Mouse (Mus musculus) neural tube, embryonic 12.5 days (tissue): ENCODE results near the gene Csf2rb2. TPM values are rescaled to one million over a fixed set of nuclear protein-coding genes. Genes with fewer than 3 reads are reported as not detected.
"Not testable (repeated sequence)": the region's sequence is repeated elsewhere in the genome, so short reads cannot be mapped to it uniquely, and the experiment has no call there.

Source experiments
- ATAC-seq: fragments of 200-750 bp; cut with Nextera tagmentation; 2 replicates; pipeline ENCODE4 v1.8.0; 2017; ENCODE audit warnings: low read depth, mild to moderate bottlenecking, moderate TSS enrichment, moderate library complexity; ENCODE audit not compliant: low FRiP score
- H3K27ac ChIP-seq: fragments of 300-500 bp; sonication (generic); 2 replicates; pipeline ENCODE4 v1.5.1; 2016
- H3K27me3 ChIP-seq: fragments of 300-500 bp; sonication (generic); replicated peaks from 2 replicates; pipeline ENCODE4 v1.6.1; 2016; ENCODE audit warnings: mild to moderate bottlenecking
- H3K36me3 ChIP-seq: fragments of 300-500 bp; sonication (generic); 2 replicates; pipeline ENCODE4 v1.6.1; 2016; ENCODE audit warnings: mild to moderate bottlenecking
- H3K4me1 ChIP-seq: fragments of 300-500 bp; sonication (generic); 2 replicates; pipeline ENCODE4 v1.6.1; 2016
- H3K4me2 ChIP-seq: fragments of 300-500 bp; sonication (generic); replicated peaks from 2 replicates; pipeline ENCODE4 v1.6.1; 2016; ENCODE audit warnings: mild to moderate bottlenecking
- H3K4me3 ChIP-seq: fragments of 300-500 bp; sonication (generic); 2 replicates; pipeline ENCODE4 v1.5.1; 2016
- H3K9ac ChIP-seq: fragments of 300-500 bp; sonication (generic); 2 replicates; pipeline ENCODE4 v1.6.1; 2016; ENCODE audit warnings: mild to moderate bottlenecking
- H3K9me3 ChIP-seq: fragments of 300-500 bp; sonication (generic); 2 replicates; pipeline ENCODE4 v1.6.1; 2016; ENCODE audit warnings: mild to moderate bottlenecking
- WGBS: fragments of 180-500 bp; shearing (Covaris S2); methylation state at CpG from one replicate; pipeline ENCODE4 v1.1.7; 2016; 5-methylcytosine and 5-hydroxymethylcytosine counted together
- polyA plus RNA-seq: library from polyadenylated mRNA; unstranded; fragments of >200 nt; fragmentation: Nextera tagmentation; extraction: Ambion mirVana; gene quantifications from 2 replicates; pipeline ENCODE4 v1.2.1, GENCODE M21; 2016

Gene Csf2rb2
- polyA plus RNA-seq, 1 experiment from 2014 or later = 0.22 TPM

GRCm38 (mm10) chr15:78328520-78329097 is 23.1 kb upstream of the Csf2rb2 start:
- no peak overlapping the region for H3K4me3 ChIP-seq
- H3K9ac ChIP-seq = no peak overlapping the region
- no peak overlapping the region for H3K4me2 ChIP-seq
- H3K27me3 ChIP-seq = no peaks in the 10 kb centered on the region
- 76% methylated on average over 3 of the region's 3 CpGs for WGBS
- H3K36me3 ChIP-seq = no peaks in the 10 kb centered on the region
- ATAC-seq = no peak
- no peaks in the 10 kb centered on the region for H3K9me3 ChIP-seq
- no peaks in the 10 kb centered on the region for H3K4me1 ChIP-seq
- H3K27ac ChIP-seq = no peak overlapping the region

GRCm38 (mm10) chr15:78327753-78328341 is 22.3 kb upstream of the Csf2rb2 start:
- not testable (repeated sequence) for H3K4me2 ChIP-seq, H3K4me3 ChIP-seq, H3K36me3 ChIP-seq, H3K4me1 ChIP-seq, H3K9me3 ChIP-seq, ATAC-seq, H3K27me3 ChIP-seq, H3K9ac ChIP-seq, H3K27ac ChIP-seq
- WGBS = 82% methylated on average over 6 of the region's 6 CpGs

- no peak for ATAC-seq
Observed at GRCm38 (mm10) chr15:78326747-78327146, 21.2 kb upstream of the Csf2rb2 start.

DNA sequence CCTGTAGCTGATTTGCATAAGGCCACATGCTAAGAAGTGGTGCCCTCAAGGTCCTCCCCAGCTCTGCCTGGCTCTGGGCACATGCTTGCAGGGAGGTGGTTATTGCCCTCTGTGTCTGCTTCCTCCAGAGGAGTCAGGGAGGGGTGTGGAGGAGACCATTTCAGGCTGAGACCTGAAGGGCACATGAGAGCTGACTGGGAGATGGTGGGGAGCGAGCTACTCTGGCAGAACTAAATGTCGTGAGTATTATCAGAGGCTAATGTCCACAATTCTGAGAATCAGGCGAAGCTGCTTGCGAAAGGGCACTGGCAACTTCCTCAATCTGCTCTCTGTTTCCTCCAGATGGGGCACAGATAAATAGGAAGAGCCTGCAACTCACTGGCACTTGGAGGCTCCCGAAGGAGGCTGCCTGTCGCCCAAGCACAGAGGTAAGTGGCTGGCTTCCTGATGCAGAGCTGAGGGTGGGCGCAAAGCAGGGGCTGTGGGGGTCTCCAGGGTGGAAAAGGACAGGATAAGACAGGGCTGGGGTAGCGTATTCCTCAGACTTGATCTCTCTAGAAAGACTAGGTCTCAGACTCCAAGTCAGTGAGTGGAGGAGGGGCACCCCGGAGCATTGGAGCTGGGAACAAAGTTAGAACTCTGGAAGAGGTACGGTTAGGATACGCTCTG is 20.3 kb upstream of the Csf2rb2 start, which contains the start of gene Csf2rb:
Gene Csf2rb, plus strand, starts transcription at position 82 of the 669 bp plus-strand sequence.
- Histone ChIP-seq H3K4me2 (no peak within 1 kb of the TSS), H3K4me3 (no peak within 1 kb of the TSS), H3K4me1 (no peaks in the 10 kb centered on the region), H3K27ac (no peak within 1 kb of the TSS), H3K9me3 (no peaks in the 10 kb centered on the region), H3K36me3 (no peaks in the 10 kb centered on the region), H3K9ac (no peak within 1 kb of the TSS), H3K27me3 (no peaks in the 10 kb centered on the region)
- 83% methylated on average over 11 of the region's 11 CpGs for WGBS
- no peak for ATAC-seq

More at GRCm38 (mm10) chr15:78326747-78327146, 21.2 kb upstream of the Csf2rb2 start:
- Histone ChIP-seq H3K9ac (no peak overlapping the region), H3K4me1 (no peaks in the 10 kb centered on the region), H3K4me3 (no peak overlapping the region), H3K9me3 (no peaks in the 10 kb centered on the region), H3K27me3 (no peaks in the 10 kb centered on the region), H3K4me2 (no peak overlapping the region), H3K36me3 (no peaks in the 10 kb centered on the region), H3K27ac (no peak overlapping the region)
- WGBS = 93% methylated on average over 10 of the region's 10 CpGs

GRCm38 (mm10) chr15:78324294-78324693 is 18.8 kb upstream of the Csf2rb2 start:
- 95% methylated on average over 2 of the region's 2 CpGs for WGBS
- H3K9ac ChIP-seq = no peak overlapping the region
- no peaks in the 10 kb centered on the region for H3K36me3 ChIP-seq
- H3K27ac ChIP-seq = no peak overlapping the region
- ATAC-seq = no peak
- H3K4me3 ChIP-seq = no peak overlapping the region
- no peaks in the 10 kb centered on the region for H3K9me3 ChIP-seq
- H3K4me2 ChIP-seq = no peak overlapping the region
- H3K27me3 ChIP-seq = no peaks in the 10 kb centered on the region
- H3K4me1 ChIP-seq = no peaks in the 10 kb centered on the region

- Histone ChIP-seq H3K4me1 (no peaks in the 10 kb centered on the region), H3K4me2 (no peak overlapping the region), H3K9me3 (no peaks in the 10 kb centered on the region), H3K27ac (no peak overlapping the region), H3K27me3 (no peaks in the 10 kb centered on the region), H3K9ac (no peak overlapping the region), H3K4me3 (no peak overlapping the region), H3K36me3 (no peaks in the 10 kb centered on the region)
- no peak for ATAC-seq
- 74% methylated on average over 1 of the region's 1 CpGs for WGBS
Observed at GRCm38 (mm10) chr15:78323366-78323765, 17.8 kb upstream of the Csf2rb2 start.

GRCm38 (mm10) chr15:78320825-78321496 is 15.4 kb upstream of the Csf2rb2 start:
- H3K27ac ChIP-seq = no peak overlapping the region
- no peak overlapping the region for H3K4me2 ChIP-seq
- WGBS = 21% methylated on average over 5 of the region's 5 CpGs
- H3K36me3 ChIP-seq = no peaks in the 10 kb centered on the region
- no peak for ATAC-seq
- H3K27me3 ChIP-seq = no peaks in the 10 kb centered on the region
- no peaks in the 10 kb centered on the region for H3K4me1 ChIP-seq
- no peak overlapping the region for H3K9ac ChIP-seq
- no peak overlapping the region for H3K4me3 ChIP-seq
- no peaks in the 10 kb centered on the region for H3K9me3 ChIP-seq

DNA sequence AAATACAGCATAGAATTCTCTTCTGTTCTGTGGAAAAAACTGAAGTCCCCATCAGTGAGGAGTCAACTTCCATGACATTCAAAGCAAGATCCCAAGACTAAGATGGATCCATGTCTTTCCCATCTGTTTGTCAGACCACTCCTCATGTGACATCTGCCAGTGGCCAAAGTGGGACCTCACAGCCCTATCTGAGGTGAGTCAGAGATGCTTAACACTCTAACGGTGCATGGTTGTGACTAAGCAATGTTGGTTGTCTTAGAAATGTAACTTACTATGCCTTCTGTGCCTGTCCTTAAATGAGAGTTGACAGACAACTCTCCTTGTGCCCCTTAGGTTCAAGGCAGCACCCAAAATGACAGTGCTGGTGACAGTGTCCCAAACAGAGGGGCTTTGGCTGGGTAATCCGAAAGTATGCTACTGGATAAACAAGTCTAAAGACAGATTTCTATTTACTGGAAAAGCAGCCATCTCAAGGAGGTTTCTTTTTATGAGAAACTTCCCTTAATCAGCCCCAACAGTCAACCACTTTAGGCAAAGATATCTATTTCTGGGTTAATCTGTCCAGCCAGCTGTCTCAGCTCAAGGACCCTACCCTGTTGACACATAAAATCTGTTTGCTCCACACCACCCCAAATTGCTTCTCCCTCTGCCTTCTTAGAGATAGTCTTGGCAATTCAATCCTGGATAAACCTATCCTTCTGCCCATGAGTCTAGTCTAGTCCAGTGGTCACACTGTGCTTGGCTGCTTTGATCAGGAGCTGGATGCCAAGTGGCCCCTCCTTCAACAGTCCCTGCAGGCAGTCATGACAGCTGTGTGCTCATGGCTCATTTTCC is 13.0 kb upstream of the Csf2rb2 start:
- H3K9ac ChIP-seq, H3K36me3 ChIP-seq, H3K27me3 ChIP-seq, H3K4me2 ChIP-seq, H3K4me3 ChIP-seq, H3K27ac ChIP-seq, H3K4me1 ChIP-seq, H3K9me3 ChIP-seq, ATAC-seq: not testable (repeated sequence)
- 87% methylated on average over 2 of the region's 2 CpGs for WGBS

DNA sequence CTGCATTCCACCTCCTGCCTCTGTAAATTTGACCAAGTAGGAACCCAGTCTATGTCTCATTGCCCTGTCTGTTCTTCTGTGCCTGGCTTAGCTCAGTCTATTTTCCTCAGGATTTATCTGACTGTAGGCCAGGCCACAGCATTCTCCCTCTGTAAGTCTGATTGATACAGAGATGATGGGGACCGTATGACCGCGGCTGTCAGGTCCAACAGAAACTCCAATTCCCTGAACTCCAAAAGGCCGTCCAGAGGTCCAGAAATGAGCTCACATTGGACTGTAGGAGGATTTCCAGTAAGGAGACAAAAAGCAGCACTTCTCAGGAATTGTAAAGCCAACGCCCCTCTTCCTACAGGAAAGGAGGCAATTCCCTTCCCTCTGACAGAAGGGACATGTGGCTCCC is 8.1 kb upstream of the Csf2rb2 start:
- H3K4me2 ChIP-seq, H3K36me3 ChIP-seq, ATAC-seq, H3K27me3 ChIP-seq, H3K4me3 ChIP-seq, H3K9me3 ChIP-seq, H3K4me1 ChIP-seq, H3K27ac ChIP-seq, H3K9ac ChIP-seq: not testable (repeated sequence)
- WGBS = 89% methylated on average over 5 of the region's 5 CpGs

DNA sequence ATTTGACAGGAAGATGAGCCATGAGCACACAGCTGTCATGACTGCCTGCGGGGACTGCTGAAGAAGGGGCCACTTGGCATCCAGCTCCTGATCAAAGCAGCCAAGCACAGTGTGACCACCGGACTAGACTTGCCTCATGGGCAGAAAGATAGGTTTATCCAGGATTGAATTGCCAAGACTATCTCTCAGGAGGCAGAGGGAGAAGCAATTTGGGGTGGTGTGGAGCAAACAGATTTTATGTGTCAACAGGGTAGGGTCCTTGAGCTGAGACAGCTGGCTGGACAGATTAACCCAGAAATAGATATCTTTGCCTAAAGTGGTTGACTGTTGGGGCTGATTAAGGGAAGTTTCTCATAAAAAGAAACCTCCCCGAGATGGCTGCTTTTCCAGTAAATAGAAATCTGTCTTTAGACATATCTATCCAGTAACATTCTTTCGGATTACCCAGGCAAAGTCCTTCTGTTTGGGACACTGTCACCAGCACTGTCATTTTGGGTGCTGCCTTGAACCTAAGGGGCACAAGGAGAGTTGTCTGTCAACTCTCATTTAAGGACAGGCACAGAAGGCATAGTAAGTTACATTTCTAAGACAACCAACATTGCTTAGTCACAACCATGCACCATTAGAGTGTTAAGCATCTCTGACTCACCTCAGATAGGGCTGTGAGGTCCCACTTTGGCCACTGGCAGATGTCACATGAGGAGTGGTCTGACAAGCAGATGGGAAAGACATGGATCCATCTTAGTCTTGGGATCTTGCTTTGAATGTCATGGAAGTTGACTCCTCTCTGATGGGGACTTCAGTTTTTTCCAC is 7.1 kb upstream of the Csf2rb2 start:
- not testable (repeated sequence) for H3K36me3 ChIP-seq, H3K9me3 ChIP-seq, H3K27me3 ChIP-seq, ATAC-seq, H3K4me1 ChIP-seq, H3K9ac ChIP-seq, H3K27ac ChIP-seq, H3K4me3 ChIP-seq, H3K4me2 ChIP-seq
- 82% methylated on average over 4 of the region's 4 CpGs for WGBS

- no peak overlapping the region for H3K27ac ChIP-seq
- H3K9me3 ChIP-seq = no peaks in the 10 kb centered on the region
- H3K4me3 ChIP-seq = no peak overlapping the region
- 78% methylated on average over 4 of the region's 4 CpGs for WGBS
- H3K27me3 ChIP-seq = no peaks in the 10 kb centered on the region
- H3K4me2 ChIP-seq = no peak overlapping the region
- no peaks in the 10 kb centered on the region for H3K36me3 ChIP-seq
- H3K4me1 ChIP-seq = no peaks in the 10 kb centered on the region
- no peak for ATAC-seq
- H3K9ac ChIP-seq = no peak overlapping the region
Observed at GRCm38 (mm10) chr15:78310971-78311370, 5.5 kb upstream of the Csf2rb2 start.
